Mouse (Mus musculus) hindbrain, embryonic 11.5 days (tissue): ENCODE data around the gene Klhl33. TPM values are rescaled to one million over a fixed set of nuclear protein-coding genes. Genes with fewer than 3 reads are reported as not detected.
"Not testable (repeated sequence)": the region's sequence is repeated elsewhere in the genome, so short reads cannot be mapped to it uniquely, and the experiment has no call there.

Source experiments
- ATAC-seq: fragments of 200-750 bp; cut with Nextera tagmentation; 2 replicates; pipeline ENCODE4 v1.8.0; 2017; ENCODE audit warnings: mild to moderate bottlenecking, moderate TSS enrichment, moderate library complexity; ENCODE audit not compliant: low FRiP score
- DNase-seq: peaks from one replicate; pipeline ENCODE4 v3.0.0-alpha.2; 2015; ENCODE audit warnings: low spot score
- H3K27ac ChIP-seq: fragments of 300-500 bp; sonication (generic); 2 replicates; pipeline ENCODE4 v1.5.1; 2014; ENCODE audit warnings: mild to moderate bottlenecking, low read depth, low read length
- H3K27me3 ChIP-seq: fragments of 300-500 bp; sonication (generic); 2 replicates; pipeline ENCODE4 v1.6.1; 2014; ENCODE audit warnings: mild to moderate bottlenecking, low read length, moderate library complexity, mixed read lengths; ENCODE audit not compliant: control insufficient read depth, insufficient read depth
- H3K36me3 ChIP-seq: fragments of 300-500 bp; sonication (generic); 2 replicates; pipeline ENCODE4 v1.6.1; 2014; ENCODE audit warnings: mild to moderate bottlenecking, low read length, moderate library complexity, mixed read lengths; ENCODE audit not compliant: control insufficient read depth, insufficient read depth
- H3K4me1 ChIP-seq: fragments of 300-500 bp; sonication (generic); replicated peaks from 2 replicates; pipeline ENCODE4 v1.6.1; 2014; ENCODE audit warnings: low read length, mixed read lengths; ENCODE audit not compliant: control insufficient read depth, insufficient read depth
- H3K4me2 ChIP-seq: fragments of 300-500 bp; sonication (generic); replicated peaks from 2 replicates; pipeline ENCODE4 v1.6.1; 2014; ENCODE audit warnings: mild to moderate bottlenecking, low read depth, low read length
- H3K4me3 ChIP-seq: fragments of 300-500 bp; sonication (generic); 2 replicates; pipeline ENCODE4 v1.5.1; 2014; ENCODE audit warnings: low read depth, low read length
- H3K9ac ChIP-seq: fragments of 300-500 bp; sonication (generic); 2 replicates; pipeline ENCODE4 v1.6.1; 2014; ENCODE audit warnings: low read depth, low read length
- H3K9me3 ChIP-seq: fragments of 300-500 bp; sonication (generic); 2 replicates; pipeline ENCODE4 v1.6.1; 2016; ENCODE audit warnings: low read length; ENCODE audit not compliant: control insufficient read depth
- WGBS: fragments of 180-500 bp; shearing (Covaris S2); extraction: QIAGEN DNeasy Blood & Tissue Kit; methylation state at CpG from one replicate; pipeline ENCODE4 v1.1.7; 2014; 5-methylcytosine and 5-hydroxymethylcytosine counted together
- polyA plus RNA-seq: library from polyadenylated mRNA; unstranded; fragments of >200 nt; fragmentation: Nextera tagmentation; extraction: Ambion mirVana; gene quantifications from 2 replicates; pipeline ENCODE4 v1.2.1, GENCODE M21; 2014

The Klhl33 gene
- polyA plus RNA-seq, 1 experiment from 2014 or later = not detected

GRCm38 (mm10) chr14:50923437-50923836 is 26.1 kb upstream of the Klhl33 start:
- Histone ChIP-seq H3K4me3 (peak overlapping the region; percentile 82; the same call in 1 of the 2 replicates), H3K4me2 (peak overlapping the region; percentile 59)
- H3K4me1 ChIP-seq, H3K9me3 ChIP-seq, ATAC-seq, DNase-seq, H3K27ac ChIP-seq, H3K9ac ChIP-seq, H3K27me3 ChIP-seq, H3K36me3 ChIP-seq: not testable (repeated sequence)
- 95% methylated on average over 1 of the region's 1 CpGs for WGBS

- peaks cover 2% of the 10 kb centered on the region; the same call in 1 of the 2 replicates for H3K36me3 ChIP-seq
- WGBS = 65% methylated on average over 3 of the region's 3 CpGs
These were observed 14.0 kb upstream of the Klhl33 start for GRCm38 (mm10) chr14:50911356-50911755.

DNA sequence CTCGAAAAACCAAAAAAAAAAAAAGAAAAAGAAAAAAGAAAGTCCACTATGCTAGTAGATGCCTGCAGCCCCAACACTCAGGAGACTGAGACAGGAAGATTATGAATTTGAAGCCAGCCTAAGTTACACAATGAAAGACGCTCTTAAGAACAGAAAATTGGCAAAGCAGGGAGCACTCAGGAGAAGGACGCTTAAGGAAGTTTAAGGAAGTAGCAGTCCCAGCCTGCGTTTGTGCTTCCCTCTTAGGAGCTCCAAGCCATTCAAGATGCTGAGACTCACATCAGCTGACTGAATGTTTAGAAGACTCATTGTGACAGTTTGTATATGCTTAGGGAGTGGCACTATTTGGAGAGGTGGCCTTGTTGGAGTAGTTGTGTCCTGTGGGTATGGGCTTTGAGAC is 10.8 kb upstream of the Klhl33 start:
- ATAC-seq = no peak
- 79% methylated on average over 4 of the region's 4 CpGs for WGBS
- Histone ChIP-seq H3K9ac (no peak overlapping the region), H3K4me1 (no peaks in the 10 kb centered on the region; the same call in 1 of the 2 replicates), H3K4me3 (no peak overlapping the region), H3K27ac (no peak overlapping the region), H3K4me2 (no peak overlapping the region), H3K36me3 (no peaks in the 10 kb centered on the region), H3K9me3 (no peaks in the 10 kb centered on the region), H3K27me3 (no peaks in the 10 kb centered on the region)
- no peak for DNase-seq

More at GRCm38 (mm10) chr14:50911356-50911755, 14.0 kb upstream of the Klhl33 start:
- Histone ChIP-seq H3K4me2 (no peak overlapping the region), H3K4me3 (no peak overlapping the region), H3K27ac (no peak overlapping the region), H3K4me1 (no peaks in the 10 kb centered on the region), H3K9ac (no peak overlapping the region), H3K27me3 (no peaks in the 10 kb centered on the region), H3K9me3 (no peaks in the 10 kb centered on the region)
- DNase-seq = no peak
- no peak for ATAC-seq

- H3K4me2 ChIP-seq, H3K27me3 ChIP-seq, DNase-seq, H3K9me3 ChIP-seq, H3K4me3 ChIP-seq, H3K36me3 ChIP-seq, H3K9ac ChIP-seq, H3K27ac ChIP-seq, ATAC-seq, H3K4me1 ChIP-seq: not testable (repeated sequence)
These were observed 8.0 kb upstream of the Klhl33 start for GRCm38 (mm10) chr14:50905327-50905726.

DNA sequence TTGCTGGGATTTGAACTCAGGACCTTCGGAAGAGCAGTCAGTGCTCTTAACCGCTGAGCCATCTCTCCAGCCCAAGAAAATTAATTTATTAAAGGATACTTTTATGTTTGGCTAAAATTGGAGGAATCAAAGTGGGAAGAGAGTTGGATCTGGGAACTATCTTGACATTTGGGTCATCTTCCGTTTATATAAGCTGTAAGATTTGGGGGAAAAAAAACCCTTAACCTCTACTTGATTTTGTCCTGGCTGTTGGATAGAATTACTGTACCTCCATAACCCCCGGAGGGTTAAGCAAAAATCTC is 7.5 kb upstream of the Klhl33 start:
- DNase-seq (no peak), ATAC-seq (no peak)
- 87% methylated on average over 4 of the region's 4 CpGs for WGBS
- H3K36me3 ChIP-seq = no peaks in the 10 kb centered on the region
- no peak overlapping the region for H3K27ac ChIP-seq
- H3K4me3 ChIP-seq = no peak overlapping the region
- H3K9ac ChIP-seq = no peak overlapping the region
- H3K27me3 ChIP-seq = no peaks in the 10 kb centered on the region
- no peak overlapping the region for H3K4me2 ChIP-seq
- H3K4me1 ChIP-seq = no peaks in the 10 kb centered on the region; the same call in 1 of the 2 replicates
- no peaks in the 10 kb centered on the region for H3K9me3 ChIP-seq

DNA sequence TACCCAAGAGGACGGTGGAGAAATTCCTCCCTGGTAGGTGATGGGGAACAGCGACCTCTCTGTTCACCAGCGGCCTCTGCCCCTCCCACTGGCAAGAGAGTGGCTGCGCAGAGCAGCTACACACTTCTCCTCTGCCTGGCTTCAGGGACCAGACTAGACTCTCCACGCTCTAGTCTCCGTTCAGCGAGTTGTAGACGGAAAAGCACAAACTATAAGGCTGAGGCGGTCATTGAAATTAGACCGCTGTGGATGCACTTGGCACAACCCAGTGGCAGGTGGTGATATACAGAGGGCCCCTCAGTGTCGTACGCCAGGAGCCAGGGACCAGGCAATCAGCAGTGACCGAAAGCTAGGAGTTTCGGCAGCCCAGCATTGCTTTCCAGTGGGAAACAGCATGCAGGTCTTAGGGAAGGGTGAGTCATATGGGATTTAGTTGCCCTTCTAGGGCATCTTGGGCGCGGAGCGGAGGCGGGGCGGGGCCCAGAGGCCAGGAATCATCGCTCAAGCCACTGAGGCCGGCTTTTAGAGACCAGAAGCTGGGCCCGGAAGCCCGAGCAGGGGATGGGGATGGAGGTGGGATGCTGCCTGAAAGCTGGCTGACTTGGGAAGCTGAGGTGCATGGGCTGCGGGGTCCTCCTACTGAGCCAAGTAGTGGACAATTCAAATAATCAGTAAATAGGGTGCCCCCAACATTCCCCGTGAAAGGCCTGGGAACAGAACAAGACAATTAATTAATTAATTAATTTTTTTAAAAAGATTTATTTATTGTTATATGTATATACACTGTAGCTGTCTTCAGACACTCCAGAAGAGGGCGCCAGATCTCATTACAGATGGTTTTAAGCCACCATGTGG is 6.9 kb upstream of the Klhl33 start:
- Histone ChIP-seq H3K4me3 (peak overlapping the region; percentile 37), H3K4me2 (peak overlapping the region; percentile 56), H3K9me3 (no peaks in the 10 kb centered on the region), H3K36me3 (no peaks in the 10 kb centered on the region), H3K27me3 (no peaks in the 10 kb centered on the region), H3K9ac (peak overlapping the region; percentile 63), H3K4me1 (no peaks in the 10 kb centered on the region; the same call in 1 of the 2 replicates), H3K27ac (no peak overlapping the region)
- DNase-seq (peak; percentile 70), ATAC-seq (peak; percentile 86)
- 5% methylated on average over 26 of the region's 26 CpGs for WGBS

DNA sequence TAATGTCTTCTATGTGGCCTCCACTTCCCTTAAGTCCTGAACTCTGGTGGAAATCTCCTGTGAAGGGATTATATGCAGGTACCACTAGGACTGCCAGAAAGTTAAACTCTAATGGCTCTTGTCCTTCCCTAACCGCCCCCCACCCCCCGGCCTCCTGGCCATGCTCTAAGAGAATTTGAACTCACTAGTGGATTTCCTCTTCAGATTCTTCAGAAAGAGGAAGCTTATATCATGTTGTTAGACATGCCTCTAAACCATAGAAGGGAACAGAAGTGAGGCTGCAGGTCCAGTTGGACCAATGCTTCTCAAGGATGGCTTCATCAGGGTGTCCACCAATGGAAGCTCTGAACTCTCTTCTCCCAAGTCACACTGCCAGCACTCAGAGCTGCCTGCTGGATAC is 685 bp upstream of the Klhl33 start:
- not testable (repeated sequence) for DNase-seq, H3K36me3 ChIP-seq, H3K9ac ChIP-seq, H3K4me3 ChIP-seq, H3K4me1 ChIP-seq, H3K9me3 ChIP-seq, H3K27me3 ChIP-seq, H3K4me2 ChIP-seq, ATAC-seq, H3K27ac ChIP-seq
- WGBS = 92% methylated on average over 2 of the region's 2 CpGs

DNA sequence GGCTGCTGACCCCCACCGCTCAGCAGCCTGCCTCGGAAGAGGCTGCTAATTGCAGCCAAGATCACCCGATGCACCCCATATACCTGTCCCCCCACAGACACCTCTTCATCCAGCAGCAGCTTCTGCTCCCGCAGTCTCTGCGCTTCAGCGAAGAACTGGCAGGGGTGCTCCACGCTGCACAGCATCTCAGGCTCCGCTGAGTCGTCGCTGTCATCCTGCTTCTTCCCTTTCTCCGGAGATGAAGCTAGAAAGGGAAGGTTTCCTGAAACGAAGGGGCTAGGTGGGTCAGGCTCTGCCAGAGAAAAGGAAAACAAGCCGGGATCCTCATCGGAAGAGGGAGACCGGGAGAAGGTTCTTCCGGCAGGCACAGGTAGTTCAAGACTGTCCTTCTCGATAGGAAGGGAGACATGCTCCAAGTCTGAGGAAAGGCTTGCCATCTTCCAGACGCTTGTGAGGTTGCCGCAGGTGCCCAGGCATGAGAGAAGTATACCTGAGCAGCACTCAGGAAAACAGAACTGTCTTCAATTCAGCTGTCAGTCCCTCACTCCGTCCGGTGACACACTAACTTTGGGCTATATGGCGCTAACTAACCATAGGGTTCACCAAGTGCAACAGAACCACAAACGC is 447 bp downstream of the Klhl33 start:
- H3K4me1 ChIP-seq = no peaks in the 10 kb centered on the region
- no peaks in the 10 kb centered on the region; the same call in 1 of the 2 replicates for H3K27me3 ChIP-seq
- peak overlapping the region; percentile 52; the same call in 1 of the 2 replicates for H3K9ac ChIP-seq
- H3K36me3 ChIP-seq = no peaks in the 10 kb centered on the region
- no peaks in the 10 kb centered on the region for H3K9me3 ChIP-seq
- ATAC-seq (0 out of 2 replicates have a peak, but pooled peaks have one; percentile 39), DNase-seq (peak; percentile 34)
- 21% methylated on average over 23 of the region's 23 CpGs for WGBS
- no peak overlapping the region for H3K27ac ChIP-seq
- H3K4me3 ChIP-seq = peak overlapping the region; percentile 34
- H3K4me2 ChIP-seq = peak overlapping the region; percentile 65
